Mouse (Mus musculus): ENCODE measurements around the gene Aox3.

- TF ChIP-seq POLR2A (IDR thresholded peaks at IDR 0.05; ENCODE audit: low read depth, low read length) (no peak), CTCF (IDR thresholded peaks at IDR 0.05; ENCODE audit: extremely low read depth, insufficient read length, insufficient replicate concordance, low read depth, low read length) (no peak)
Measured at GRCm38 (mm10) chr1:58090191-58090590, 22.7 kb upstream of the Aox3 start.

Data from small intestine, adult 2 months (tissue).